Mouse (Mus musculus): ENCODE measurements at regions not wholly inside any gene's neighbourhood (a gene's known extent, or its start where the extent isn't known, plus 50 kb on each side); places are given as distances from the start of the nearest gene placed in this dataset.

GRCm38 (mm10) chr12:65944251-65944650 lies 339.9 kb downstream of the Rpl10l start:
- Histone ChIP-seq H3K4me3 (no peak overlapping the region), H3K27ac (no peak overlapping the region)
- DNase-seq (ENCODE audit: low spot score in 2 of 2): no peak
- TF ChIP-seq CTCF (conservative IDR thresholded peaks at IDR 0.05): no peak

- H3K4me3 ChIP-seq: no peak overlapping the region
- no peak overlapping the region for H3K27ac ChIP-seq
- no peak for DNase-seq (ENCODE audit: low spot score in 2 of 2)
- no peak for TF ChIP-seq CTCF (conservative IDR thresholded peaks at IDR 0.05)
Observed at GRCm38 (mm10) chr12:65942166-65942565, 342.0 kb downstream of the Rpl10l start.

DNA sequence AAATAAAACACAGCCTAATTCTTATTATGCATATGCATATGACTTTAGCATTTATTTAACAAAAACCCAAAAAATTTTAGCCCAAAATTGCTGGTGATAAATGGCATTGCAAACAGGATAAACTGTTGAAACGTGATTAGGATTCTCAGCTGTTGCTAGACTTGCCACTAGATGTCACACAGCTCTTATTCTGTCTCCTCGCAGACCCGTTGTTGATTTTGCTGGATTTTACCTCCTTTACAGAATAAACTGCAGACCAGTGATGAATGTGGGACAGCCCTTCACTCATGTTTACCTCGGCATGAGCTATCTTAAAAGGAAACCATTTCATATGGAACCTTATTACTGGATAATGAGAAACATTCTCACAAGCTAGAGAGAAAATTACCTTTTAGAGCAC lies 352.4 kb downstream of the Rpl10l start:
- peak; percentile 9 to 19 for DNase-seq (ENCODE audit: low spot score in 2 of 2)
- Histone ChIP-seq H3K27ac (no peak overlapping the region), H3K4me3 (no peak overlapping the region)
- TF ChIP-seq CTCF (conservative IDR thresholded peaks at IDR 0.05): peak; percentile 83

- H3K4me3 ChIP-seq: no peak overlapping the region
- DNase-seq (ENCODE audit: low spot score in 2 of 2): no peak
- TF ChIP-seq CTCF (conservative IDR thresholded peaks at IDR 0.05): no peak
- H3K27ac ChIP-seq: no peak overlapping the region
Observed at GRCm38 (mm10) chr12:65929718-65930377, 354.4 kb downstream of the Rpl10l start.
